Mouse (Mus musculus) spleen, adult 2 months (tissue): ENCODE results near the gene Eef2kmt. TPM values are rescaled to one million over a fixed set of nuclear protein-coding genes. Genes with fewer than 3 reads are reported as not detected.

Experiments
- DNase-seq, 2 experiments: peaks; one replicate each; pipeline versions ENCODE4 v3.0.0 to v3.0.0-alpha.2; 2012 to 2021; ENCODE audit warnings: low spot score in 2 of 2, low read depth in 1 of 2
- H3K27ac ChIP-seq: fragments of 200-500 bp; 2 replicates; pipeline ENCODE4 v1.5.1; 2012; ENCODE audit warnings: low read length, inconsistent platforms; ENCODE audit not compliant: insufficient read depth
- H3K27me3 ChIP-seq: fragments of 200-500 bp; 2 replicates; pipeline ENCODE4 v1.6.1; 2012; ENCODE audit warnings: mild to moderate bottlenecking, moderate library complexity, low read length, inconsistent platforms; ENCODE audit not compliant: control insufficient read depth, insufficient read depth
- H3K36me3 ChIP-seq: fragments of 200-500 bp; 2 replicates; pipeline ENCODE4 v1.6.1; 2012; ENCODE audit warnings: mild to moderate bottlenecking, low read length, inconsistent platforms; ENCODE audit not compliant: control insufficient read depth, insufficient read depth
- H3K4me1 ChIP-seq: fragments of 200-500 bp; 2 replicates; pipeline ENCODE4 v1.6.1; 2011; ENCODE audit warnings: inconsistent platforms; ENCODE audit not compliant: control insufficient read depth, insufficient read depth, insufficient read length
- H3K4me3 ChIP-seq: fragments of 200-500 bp; 2 replicates; pipeline ENCODE4 v1.5.1; 2011; ENCODE audit warnings: mild to moderate bottlenecking, inconsistent platforms; ENCODE audit not compliant: insufficient read depth, insufficient read length; ENCODE audit errors: extremely low read depth
- CTCF ChIP-seq: fragments of 200-500 bp; IDR thresholded peaks from 2 replicates; pipeline ENCODE4 v1.5.1; 2011; ENCODE audit warnings: mild to moderate bottlenecking, inconsistent platforms; ENCODE audit not compliant: insufficient read depth, insufficient read length, insufficient replicate concordance; ENCODE audit errors: extremely low read depth
- POLR2A ChIP-seq: fragments of 200-500 bp; IDR thresholded peaks from 2 replicates; pipeline ENCODE4 v1.6.1; 2011; ENCODE audit warnings: low read depth, low read length, inconsistent platforms
- WGBS: fragments of 180-500 bp; shearing (Covaris S2); methylation state at CpG from one replicate; pipeline ENCODE4 v1.1.7; 2018; 5-methylcytosine and 5-hydroxymethylcytosine counted together
- polyA plus RNA-seq: library from polyadenylated mRNA; depleted of rRNA; stranded (reverse); fragments of >200 nt; gene quantifications from 2 replicates; pipeline ENCODE4 v1.2.3, GENCODE M21; 2012

The Eef2kmt gene
- polyA plus RNA-seq, 1 experiment = 35.4 TPM

DNA sequence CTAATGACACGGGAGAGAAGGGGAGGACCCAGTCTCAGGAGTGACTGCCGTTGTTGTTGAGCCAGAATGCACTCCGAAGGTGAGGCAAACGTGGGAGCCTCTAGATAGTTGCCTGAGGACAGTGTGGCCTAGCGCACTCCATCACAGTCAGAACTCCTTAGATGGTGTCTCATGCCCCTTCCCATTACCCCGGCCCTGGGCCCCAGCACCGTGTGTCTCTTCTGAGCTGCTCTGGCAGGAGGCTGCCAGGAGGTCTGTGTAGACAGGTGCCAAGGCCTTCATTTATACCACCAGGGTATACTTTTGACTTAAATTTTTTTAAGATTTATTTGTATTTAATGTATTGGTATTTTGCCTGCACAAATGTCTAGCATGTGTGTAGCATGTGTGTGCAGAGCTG, 8.1 kb upstream of the Eef2kmt start:
- no peaks in the 10 kb centered on the region for H3K27me3 ChIP-seq
- H3K27ac ChIP-seq = no peak overlapping the region
- no peaks in the 10 kb centered on the region for H3K36me3 ChIP-seq
- no peaks in the 10 kb centered on the region for H3K4me1 ChIP-seq
- no peak overlapping the region for H3K4me3 ChIP-seq
- DNase-seq = no peak
- no peak for TF ChIP-seq CTCF
- no peak for TF ChIP-seq POLR2A
- 86% methylated on average over 7 of the region's 7 CpGs for WGBS

DNA sequence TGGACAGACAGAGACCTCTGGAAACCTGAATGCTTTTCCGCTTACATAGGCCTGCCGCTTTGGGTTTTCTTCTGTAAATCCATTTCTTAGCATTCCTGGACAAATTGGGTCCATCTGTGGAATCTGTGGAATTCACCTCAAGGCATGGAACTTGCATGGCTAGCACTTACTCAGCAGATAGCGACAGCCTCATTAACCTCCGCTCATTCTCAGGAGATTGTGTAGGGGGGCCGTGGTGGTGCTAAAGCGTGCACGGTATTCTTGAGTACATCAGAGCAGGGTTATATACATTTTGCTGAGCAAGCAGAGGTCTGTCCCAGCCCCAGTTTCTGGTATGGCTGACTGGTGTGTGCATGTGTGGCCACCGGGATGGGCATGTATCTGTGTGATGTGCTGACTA, 7.4 kb upstream of the Eef2kmt start:
- DNase-seq = no peak
- 95% methylated on average over 8 of the region's 8 CpGs for WGBS
- H3K36me3 ChIP-seq = no peaks in the 10 kb centered on the region
- H3K4me1 ChIP-seq = no peaks in the 10 kb centered on the region
- no peak overlapping the region for H3K4me3 ChIP-seq
- TF ChIP-seq CTCF = no peak
- H3K27me3 ChIP-seq = no peaks in the 10 kb centered on the region
- H3K27ac ChIP-seq = no peak overlapping the region

DNA sequence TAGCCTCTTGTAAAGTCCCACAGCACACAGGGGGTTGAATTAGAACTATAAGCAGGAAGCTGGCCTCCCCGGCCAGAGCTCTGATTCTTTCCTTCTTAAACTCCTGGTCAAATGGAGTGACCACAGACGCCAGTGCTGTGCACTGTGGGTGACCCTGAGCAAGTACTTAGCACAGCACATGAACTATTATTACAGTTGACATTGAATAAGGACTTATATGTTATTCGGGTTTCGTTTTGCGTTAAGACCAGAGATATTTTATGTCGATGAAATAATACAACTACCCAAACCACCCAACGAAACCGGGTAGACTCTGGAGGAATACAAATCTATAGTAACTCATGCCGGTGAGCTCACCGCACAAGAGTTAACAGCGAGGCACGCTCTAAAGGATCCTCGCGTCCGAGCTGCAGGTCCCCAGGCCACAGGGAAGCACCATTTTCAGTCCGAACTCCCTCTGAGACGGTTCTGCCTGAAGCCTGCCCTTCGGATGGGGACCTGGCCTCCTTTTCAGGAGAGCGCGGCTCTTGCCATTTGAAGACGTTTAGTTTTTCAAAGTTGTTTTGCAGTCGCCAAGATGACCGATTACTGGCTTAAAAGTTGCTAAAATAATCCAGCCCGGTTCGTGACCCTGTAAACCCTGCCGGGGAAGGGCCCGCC, 572 bp downstream of the Eef2kmt start:
- no peaks in the 10 kb centered on the region for H3K27me3 ChIP-seq
- H3K4me1 ChIP-seq = peaks cover 2% of the 10 kb centered on the region; the same call in 1 of the 2 replicates
- peak overlapping the region; percentile 42 for H3K27ac ChIP-seq
- peak overlapping the region; percentile 67 for H3K4me3 ChIP-seq
- DNase-seq = peak in 1 of 2 experiments; percentile 15
- no peaks in the 10 kb centered on the region for H3K36me3 ChIP-seq
- WGBS = under 1% methylated on average over 27 of the region's 27 CpGs
- TF ChIP-seq POLR2A = no peak
- TF ChIP-seq CTCF = no peak

DNA sequence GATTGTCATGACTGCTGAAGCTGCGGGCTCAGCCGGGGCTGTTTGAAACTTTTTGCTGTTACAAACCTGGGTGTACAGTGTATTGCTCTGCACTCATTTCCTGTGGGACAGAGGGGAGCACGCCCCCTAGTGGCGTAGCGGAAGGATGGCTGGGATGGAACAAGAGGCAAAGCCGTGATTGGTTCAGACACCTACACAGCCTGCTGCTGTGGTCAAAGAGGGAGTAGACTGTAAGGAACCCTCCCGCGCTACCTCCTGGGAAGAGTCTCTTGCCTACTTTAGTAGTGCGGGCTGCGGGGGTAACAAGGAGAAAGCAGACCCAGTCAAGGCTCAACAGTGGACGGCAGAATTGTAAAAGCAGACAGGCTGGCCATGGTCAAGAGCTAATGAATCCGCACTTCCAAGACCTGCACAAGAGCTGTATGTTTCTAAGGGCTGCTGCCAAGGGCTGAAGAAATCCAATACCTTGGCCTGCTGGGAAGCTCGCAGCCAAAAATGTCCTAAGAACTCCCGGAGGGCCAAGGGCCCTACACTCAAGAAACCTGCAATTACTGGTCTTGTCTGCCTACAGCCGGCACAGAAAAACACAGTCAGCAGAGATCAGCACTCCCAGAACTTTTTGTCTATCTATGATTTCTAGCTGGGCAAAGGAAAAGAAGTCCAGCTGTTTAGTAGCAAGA, 1.3 kb downstream of the Eef2kmt start:
- peak; percentile 73 to 83 for DNase-seq
- peak overlapping the region; percentile 67; the same call in 1 of the 2 replicates for H3K4me3 ChIP-seq
- H3K36me3 ChIP-seq = peaks cover 2% of the 10 kb centered on the region; the same call in 1 of the 2 replicates
- H3K4me1 ChIP-seq = peaks cover 2% of the 10 kb centered on the region; the same call in 1 of the 2 replicates
- TF ChIP-seq POLR2A (no peak), CTCF (peak; percentile 92)
- peak overlapping the region; percentile 16; the same call in 1 of the 2 replicates for H3K27ac ChIP-seq
- WGBS = 2% methylated on average over 15 of the region's 15 CpGs
- no peaks in the 10 kb centered on the region for H3K27me3 ChIP-seq

DNA sequence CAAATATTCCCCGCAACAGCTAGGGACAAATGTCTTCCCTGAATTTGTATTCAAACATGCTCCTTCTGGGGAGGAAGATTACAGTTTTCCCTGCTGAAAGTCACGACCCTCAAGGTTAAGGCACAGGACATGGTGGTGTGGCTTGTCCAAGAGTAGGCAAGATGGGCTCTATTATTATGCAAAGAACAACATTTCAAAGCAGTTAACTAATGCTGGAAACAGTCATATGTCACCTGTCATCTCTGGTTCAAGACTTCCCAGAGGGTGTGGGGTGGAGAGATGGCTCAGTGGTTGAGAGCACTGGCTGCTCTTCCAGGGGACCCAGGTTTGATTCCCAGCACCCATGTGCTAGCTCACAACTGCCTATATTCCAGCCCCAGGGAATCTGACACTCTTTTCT, 3.5 kb downstream of the Eef2kmt start:
- H3K27me3 ChIP-seq = no peaks in the 10 kb centered on the region
- TF ChIP-seq POLR2A = no peak
- no peak for TF ChIP-seq CTCF
- H3K4me1 ChIP-seq = peaks cover 2% of the 10 kb centered on the region; the same call in 1 of the 2 replicates
- no peak overlapping the region for H3K4me3 ChIP-seq
- WGBS = 90% methylated on average over 2 of the region's 2 CpGs
- H3K36me3 ChIP-seq = peaks cover 10% of the 10 kb centered on the region
- no peak for DNase-seq
- no peak overlapping the region for H3K27ac ChIP-seq

DNA sequence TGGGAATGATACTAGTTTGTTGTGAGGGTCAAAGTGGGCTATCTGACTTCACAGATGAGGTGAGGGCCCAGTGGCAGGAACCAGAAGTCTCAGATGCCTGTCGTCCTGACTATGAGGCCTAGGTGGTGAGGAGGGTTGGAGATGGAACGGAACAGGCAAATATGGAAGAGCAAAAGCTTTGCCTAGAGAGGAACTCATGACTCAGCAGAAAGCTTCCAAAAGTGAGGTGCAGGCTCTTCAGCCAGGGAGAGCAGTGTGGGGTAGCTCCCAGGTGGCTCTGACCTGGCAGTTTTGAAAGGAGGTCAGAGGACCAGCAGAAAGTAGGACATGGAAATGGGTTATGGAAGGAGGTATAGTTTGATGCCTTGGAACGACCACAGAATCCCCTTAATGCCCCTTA, 4.9 kb downstream of the Eef2kmt start:
- TF ChIP-seq POLR2A (no peak), CTCF (no peak)
- H3K27ac ChIP-seq = no peak overlapping the region
- 90% methylated on average over 3 of the region's 3 CpGs for WGBS

DNA sequence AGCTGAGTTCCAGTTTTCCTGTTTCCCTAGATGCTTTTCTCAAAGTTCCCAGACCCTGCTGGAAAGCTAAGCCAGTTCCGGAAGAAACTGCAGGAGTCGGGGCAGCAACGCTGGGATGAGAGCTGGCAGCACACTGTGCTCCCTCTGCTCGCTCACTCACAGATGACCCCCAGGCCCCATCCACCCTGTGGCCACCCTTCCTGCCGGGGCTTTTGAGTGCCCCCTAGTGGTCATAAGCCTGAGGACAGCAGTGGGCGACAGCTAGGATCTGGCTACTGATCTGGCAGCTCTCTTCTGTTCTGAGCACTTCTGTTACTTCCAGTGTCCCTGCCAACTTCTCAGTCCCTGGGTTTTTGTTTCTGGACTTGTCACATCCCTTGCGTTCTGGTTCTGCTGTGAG, 11.4 kb downstream of the Eef2kmt start:
- 67% methylated on average over 7 of the region's 7 CpGs for WGBS
- peak in 1 of 2 experiments; percentile 61 for DNase-seq
- no peak overlapping the region for H3K27ac ChIP-seq
- H3K4me3 ChIP-seq = no peak overlapping the region
- peaks cover 19% of the 10 kb centered on the region for H3K36me3 ChIP-seq
- TF ChIP-seq CTCF = peak; percentile 82
- TF ChIP-seq POLR2A = no peak
- H3K27me3 ChIP-seq = no peaks in the 10 kb centered on the region
- no peaks in the 10 kb centered on the region for H3K4me1 ChIP-seq

More for the DNA sequence above, 4.9 kb downstream of the Eef2kmt start:
- no peaks in the 10 kb centered on the region for H3K27me3 ChIP-seq
- no peak overlapping the region for H3K4me3 ChIP-seq
- H3K36me3 ChIP-seq = peaks cover 13% of the 10 kb centered on the region
- no peak for DNase-seq
- H3K4me1 ChIP-seq = peaks cover 2% of the 10 kb centered on the region; the same call in 1 of the 2 replicates
